Mouse (Mus musculus): ENCODE data around the gene Acad9. TPM values are rescaled to one million over a fixed set of nuclear protein-coding genes. Genes with fewer than 3 reads are reported as not detected.
A peak's percentile ranks its signal among the peaks of the same experiment; 100 is the strongest.
"Not testable (repeated sequence)": the region's sequence is repeated elsewhere in the genome, so short reads cannot be mapped to it uniquely, and the experiment has no call there.

Gene Acad9
- polyA plus RNA-seq, 1 experiment from 2014 or later = 77.3 TPM

GRCm38 (mm10) chr3:36082843-36083242 is 17.1 kb downstream of the Acad9 start:
- Histone ChIP-seq H3K9ac (no peak overlapping the region), H3K36me3 (replicated peaks; ENCODE audit: control insufficient read depth, insufficient read depth) (peaks cover 96% of the 10 kb centered on the region), H3K4me2 (replicated peaks) (no peak overlapping the region), H3K9me3 (ENCODE audit: control insufficient read depth, low read length) (no peaks in the 10 kb centered on the region), H3K27me3 (ENCODE audit: control insufficient read depth, insufficient read depth, low read length) (no peaks in the 10 kb centered on the region), H3K4me3 (replicated peaks; ENCODE audit: low read length) (no peak overlapping the region), H3K4me1 (replicated peaks; ENCODE audit: control insufficient read depth, insufficient read depth, low read length) (no peaks in the 10 kb centered on the region), H3K27ac (no peak overlapping the region)
- no peak for DNase-seq (ENCODE audit: low spot score)
- WGBS = 98% methylated on average over 4 of the region's 4 CpGs
- ATAC-seq (ENCODE audit: low FRiP score) = no peak

DNA sequence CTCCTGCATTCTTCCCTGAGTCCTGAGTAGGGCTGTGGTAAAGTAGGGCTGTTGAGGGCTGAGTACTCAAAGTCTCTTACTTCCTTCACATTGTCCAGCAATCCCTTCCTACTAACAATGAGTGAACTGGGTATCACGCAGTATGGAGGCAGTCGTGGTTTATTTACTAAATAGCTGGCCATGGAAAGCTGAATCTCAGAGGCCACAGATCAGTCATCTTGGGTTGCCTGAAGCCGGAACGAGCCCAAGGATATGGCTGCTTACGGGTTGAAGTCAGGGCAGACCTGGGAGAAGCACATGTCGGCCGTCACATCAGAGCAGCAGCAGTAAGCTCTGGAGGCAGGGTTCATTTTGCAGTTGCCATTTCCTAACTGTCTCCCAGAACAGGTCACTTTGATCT is 17.6 kb downstream of the Acad9 start:
- 95% methylated on average over 7 of the region's 7 CpGs for WGBS
- Histone ChIP-seq H3K4me3 (replicated peaks; ENCODE audit: low read length) (no peak overlapping the region), H3K9ac (no peak overlapping the region), H3K27ac (no peak overlapping the region), H3K9me3 (ENCODE audit: control insufficient read depth, low read length) (no peaks in the 10 kb centered on the region), H3K4me1 (replicated peaks; ENCODE audit: control insufficient read depth, insufficient read depth, low read length) (no peaks in the 10 kb centered on the region), H3K27me3 (ENCODE audit: control insufficient read depth, insufficient read depth, low read length) (no peaks in the 10 kb centered on the region), H3K4me2 (replicated peaks) (no peak overlapping the region), H3K36me3 (replicated peaks; ENCODE audit: control insufficient read depth, insufficient read depth) (peaks cover 96% of the 10 kb centered on the region)
- DNase-seq (ENCODE audit: low spot score) = no peak
- no peak for ATAC-seq (ENCODE audit: low FRiP score)

DNA sequence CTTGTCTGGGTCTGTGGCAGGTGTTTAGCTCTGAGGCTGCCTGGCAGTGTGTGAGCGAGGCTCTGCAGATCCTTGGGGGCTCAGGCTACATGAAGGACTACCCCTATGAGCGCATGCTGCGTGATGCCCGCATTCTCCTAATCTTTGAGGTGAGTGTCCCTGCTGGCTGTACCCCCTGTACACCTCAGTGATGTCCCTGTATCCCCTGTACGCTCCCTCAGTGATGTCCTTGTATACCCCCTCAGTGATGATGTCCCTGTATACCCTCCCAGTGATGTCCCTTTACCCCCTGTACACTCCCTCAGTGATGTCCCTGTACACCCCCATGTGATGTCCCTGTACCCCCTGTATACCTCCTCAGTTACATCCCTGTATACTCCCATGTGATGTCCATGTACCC is 19.6 kb downstream of the Acad9 start:
- H3K27me3 ChIP-seq (ENCODE audit: control insufficient read depth, insufficient read depth, low read length) = no peaks in the 10 kb centered on the region
- H3K36me3 ChIP-seq (replicated peaks; ENCODE audit: control insufficient read depth, insufficient read depth) = peaks cover 96% of the 10 kb centered on the region
- H3K4me3 ChIP-seq (replicated peaks; ENCODE audit: low read length) = no peak overlapping the region
- H3K9ac ChIP-seq = no peak overlapping the region
- no peaks in the 10 kb centered on the region for H3K4me1 ChIP-seq (replicated peaks; ENCODE audit: control insufficient read depth, insufficient read depth, low read length)
- no peaks in the 10 kb centered on the region for H3K9me3 ChIP-seq (ENCODE audit: control insufficient read depth, low read length)
- over 99% methylated on average over 5 of the region's 5 CpGs for WGBS
- ATAC-seq (ENCODE audit: low FRiP score) (no peak), DNase-seq (ENCODE audit: low spot score) (no peak)
- H3K4me2 ChIP-seq (replicated peaks) = no peak overlapping the region
- no peak overlapping the region for H3K27ac ChIP-seq

DNA sequence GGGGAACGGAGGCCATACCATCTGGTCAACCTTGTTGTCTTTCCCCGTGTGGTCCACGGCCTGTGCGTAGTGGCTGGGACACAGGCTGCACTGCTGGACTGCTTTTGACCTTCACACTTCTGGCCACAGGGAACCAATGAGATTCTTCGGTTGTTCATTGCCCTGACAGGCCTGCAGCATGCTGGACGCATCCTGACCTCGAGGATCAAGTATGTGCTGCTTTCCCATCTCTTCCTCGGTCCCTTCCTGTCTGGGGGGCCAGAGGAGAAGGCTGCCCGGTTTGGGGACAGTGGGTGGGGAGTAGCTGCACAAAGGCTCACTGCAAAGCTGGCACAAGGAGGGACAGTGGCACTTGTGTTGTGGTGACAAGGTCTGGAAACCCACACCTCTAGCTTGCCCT is 21.8 kb downstream of the Acad9 start:
- H3K9me3 ChIP-seq (ENCODE audit: control insufficient read depth, low read length) = no peaks in the 10 kb centered on the region
- 93% methylated on average over 9 of the region's 9 CpGs for WGBS
- ATAC-seq (ENCODE audit: low FRiP score) = 0 out of 2 replicates have a peak, but pooled peaks have one; percentile 37
- H3K36me3 ChIP-seq (replicated peaks; ENCODE audit: control insufficient read depth, insufficient read depth) = peaks cover 90% of the 10 kb centered on the region
- no peak overlapping the region for H3K4me3 ChIP-seq (replicated peaks; ENCODE audit: low read length)
- DNase-seq (ENCODE audit: low spot score) = no peak
- H3K9ac ChIP-seq = no peak overlapping the region
- H3K27ac ChIP-seq = no peak overlapping the region
- no peak overlapping the region for H3K4me2 ChIP-seq (replicated peaks)
- H3K4me1 ChIP-seq (replicated peaks; ENCODE audit: control insufficient read depth, insufficient read depth, low read length) = no peaks in the 10 kb centered on the region
- H3K27me3 ChIP-seq (ENCODE audit: control insufficient read depth, insufficient read depth, low read length) = no peaks in the 10 kb centered on the region

GRCm38 (mm10) chr3:36095371-36095770 is 29.6 kb downstream of the Acad9 start:
- Histone ChIP-seq H3K9me3 (ENCODE audit: control insufficient read depth, low read length) (no peaks in the 10 kb centered on the region), H3K36me3 (replicated peaks; ENCODE audit: control insufficient read depth, insufficient read depth) (peaks cover 17% of the 10 kb centered on the region), H3K27ac (no peak overlapping the region), H3K4me3 (replicated peaks; ENCODE audit: low read length) (no peak overlapping the region), H3K4me2 (replicated peaks) (no peak overlapping the region), H3K4me1 (replicated peaks; ENCODE audit: control insufficient read depth, insufficient read depth, low read length) (no peaks in the 10 kb centered on the region), H3K9ac (no peak overlapping the region), H3K27me3 (ENCODE audit: control insufficient read depth, insufficient read depth, low read length) (no peaks in the 10 kb centered on the region)
- WGBS = 87% methylated on average over 2 of the region's 2 CpGs
- DNase-seq (ENCODE audit: low spot score) (no peak), ATAC-seq (ENCODE audit: low FRiP score) (no peak)

DNA sequence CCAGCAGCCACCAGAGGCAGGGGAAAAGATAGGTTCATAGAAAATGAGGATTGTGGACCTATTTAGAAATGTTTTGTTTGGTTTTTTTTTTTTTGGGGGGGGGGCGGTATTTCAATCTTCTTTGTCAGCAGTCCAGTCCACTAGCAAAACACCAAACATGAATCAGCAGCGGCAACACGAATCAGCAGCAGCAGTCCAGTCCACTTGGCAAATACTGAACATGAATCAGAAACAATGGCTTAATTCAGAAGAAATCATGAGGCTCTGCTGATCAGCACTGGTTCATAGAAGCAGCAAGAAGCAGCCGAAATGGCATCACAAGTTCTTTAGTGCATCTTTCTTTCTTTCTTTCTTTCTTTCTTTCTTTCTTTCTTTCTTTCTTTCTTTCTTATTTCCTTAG is 50.3 kb downstream of the Acad9 start:
- no peak overlapping the region for H3K9ac ChIP-seq
- H3K27ac ChIP-seq = no peak overlapping the region
- no peak overlapping the region for H3K4me3 ChIP-seq (replicated peaks; ENCODE audit: low read length)
- DNase-seq (ENCODE audit: low spot score) = no peak
- no peaks in the 10 kb centered on the region for H3K4me1 ChIP-seq (replicated peaks; ENCODE audit: control insufficient read depth, insufficient read depth, low read length)
- H3K27me3 ChIP-seq (ENCODE audit: control insufficient read depth, insufficient read depth, low read length) = no peaks in the 10 kb centered on the region
- 73% methylated on average over 4 of the region's 4 CpGs for WGBS
- H3K36me3 ChIP-seq (replicated peaks; ENCODE audit: control insufficient read depth, insufficient read depth) = no peaks in the 10 kb centered on the region
- ATAC-seq (ENCODE audit: low FRiP score) = no peak
- no peak overlapping the region for H3K4me2 ChIP-seq (replicated peaks)
- H3K9me3 ChIP-seq (ENCODE audit: control insufficient read depth, low read length) = no peaks in the 10 kb centered on the region

DNA sequence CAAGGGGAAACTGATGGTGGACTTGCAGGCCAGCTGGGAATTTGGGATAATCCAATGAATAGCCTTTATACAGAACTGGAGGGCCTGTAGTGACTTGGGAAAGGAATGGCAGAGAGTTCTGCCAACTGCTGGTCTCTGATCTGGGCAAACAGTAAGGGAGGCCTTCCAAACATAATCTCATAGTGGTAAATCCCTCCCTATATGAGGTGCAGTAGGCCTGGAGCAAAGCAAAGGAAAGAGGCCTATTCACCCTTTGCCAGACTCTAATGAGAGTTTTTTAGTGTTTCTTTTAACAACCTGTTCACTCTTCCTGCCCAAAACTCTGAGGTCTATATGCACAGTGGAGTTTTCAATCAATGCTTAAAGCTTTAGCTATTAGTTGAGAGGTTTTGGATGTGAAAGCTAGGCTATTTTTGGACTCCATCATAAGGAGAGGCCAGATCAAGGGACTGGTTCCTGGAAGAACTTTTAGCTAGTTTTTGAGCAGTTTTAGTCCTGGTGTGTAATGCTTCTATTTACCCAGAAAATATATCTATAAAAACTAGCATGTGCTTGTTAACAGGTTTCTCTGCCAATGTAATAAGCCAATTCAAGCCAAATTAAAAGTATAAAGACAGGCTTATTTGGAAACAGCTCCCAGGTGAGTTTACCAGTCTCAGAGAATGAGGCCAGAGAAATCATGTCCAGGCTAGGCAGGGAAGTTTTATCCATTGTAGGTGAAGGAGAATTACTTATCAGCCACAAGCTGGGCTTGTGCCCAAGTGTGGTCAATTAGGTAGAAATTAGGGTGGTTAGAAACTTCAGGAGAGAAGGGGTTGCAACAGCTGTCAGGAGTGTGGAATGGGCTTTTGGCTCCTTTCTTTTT is 54.1 kb downstream of the Acad9 start:
- no peaks in the 10 kb centered on the region for H3K4me1 ChIP-seq (replicated peaks; ENCODE audit: control insufficient read depth, insufficient read depth, low read length)
- H3K27ac ChIP-seq = no peak overlapping the region
- peaks cover 8% of the 10 kb centered on the region; the same call in 1 of the 2 replicates for H3K9me3 ChIP-seq (ENCODE audit: control insufficient read depth, low read length)
- no peak overlapping the region for H3K9ac ChIP-seq
- H3K27me3 ChIP-seq (ENCODE audit: control insufficient read depth, insufficient read depth, low read length) = no peaks in the 10 kb centered on the region
- H3K36me3 ChIP-seq (replicated peaks; ENCODE audit: control insufficient read depth, insufficient read depth) = no peaks in the 10 kb centered on the region
- no peak for DNase-seq (ENCODE audit: low spot score)
- H3K4me3 ChIP-seq (replicated peaks; ENCODE audit: low read length) = no peak overlapping the region
- no peak overlapping the region for H3K4me2 ChIP-seq (replicated peaks)
- ATAC-seq (ENCODE audit: low FRiP score) = no peak

- ATAC-seq (ENCODE audit: low FRiP score); H3K4me3 ChIP-seq (replicated peaks; ENCODE audit: low read length); H3K9ac ChIP-seq; H3K36me3 ChIP-seq (replicated peaks; ENCODE audit: control insufficient read depth, insufficient read depth); H3K27me3 ChIP-seq (ENCODE audit: control insufficient read depth, insufficient read depth, low read length); H3K27ac ChIP-seq; H3K4me1 ChIP-seq (replicated peaks; ENCODE audit: control insufficient read depth, insufficient read depth, low read length); H3K9me3 ChIP-seq (ENCODE audit: control insufficient read depth, low read length); H3K4me2 ChIP-seq (replicated peaks); DNase-seq (ENCODE audit: low spot score): not testable (repeated sequence)
- 95% methylated on average over 9 of the region's 9 CpGs for WGBS
These were observed 60.4 kb downstream of the Acad9 start for GRCm38 (mm10) chr3:36126176-36126575.

DNA sequence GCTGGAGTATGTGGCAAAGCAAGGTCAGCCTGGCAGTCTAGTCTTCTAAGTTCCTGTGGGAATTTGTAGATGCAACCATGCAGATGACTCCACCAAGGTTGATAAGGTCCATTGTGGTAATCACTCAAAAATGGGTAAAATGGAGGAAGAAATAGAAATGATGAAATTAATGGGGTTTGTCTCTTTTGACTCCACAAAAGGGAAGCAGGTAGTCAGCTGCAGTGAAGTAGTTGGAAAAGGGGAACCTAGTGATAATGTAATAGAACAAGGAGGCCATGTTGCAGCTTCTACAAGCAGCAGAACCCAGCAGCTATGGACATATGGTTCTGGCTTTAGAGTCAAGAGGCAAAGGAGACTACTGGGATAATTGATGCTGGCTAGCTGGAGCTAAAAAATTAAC is 70.4 kb downstream of the Acad9 start:
- Histone ChIP-seq H3K4me2 (replicated peaks) (no peak overlapping the region), H3K36me3 (replicated peaks; ENCODE audit: control insufficient read depth, insufficient read depth) (no peaks in the 10 kb centered on the region), H3K4me1 (replicated peaks; ENCODE audit: control insufficient read depth, insufficient read depth, low read length) (no peaks in the 10 kb centered on the region), H3K27me3 (ENCODE audit: control insufficient read depth, insufficient read depth, low read length) (no peaks in the 10 kb centered on the region), H3K4me3 (replicated peaks; ENCODE audit: low read length) (no peak overlapping the region), H3K9ac (no peak overlapping the region), H3K9me3 (ENCODE audit: control insufficient read depth, low read length) (no peaks in the 10 kb centered on the region), H3K27ac (no peak overlapping the region)
- DNase-seq (ENCODE audit: low spot score) (no peak), ATAC-seq (ENCODE audit: low FRiP score) (no peak)

DNA sequence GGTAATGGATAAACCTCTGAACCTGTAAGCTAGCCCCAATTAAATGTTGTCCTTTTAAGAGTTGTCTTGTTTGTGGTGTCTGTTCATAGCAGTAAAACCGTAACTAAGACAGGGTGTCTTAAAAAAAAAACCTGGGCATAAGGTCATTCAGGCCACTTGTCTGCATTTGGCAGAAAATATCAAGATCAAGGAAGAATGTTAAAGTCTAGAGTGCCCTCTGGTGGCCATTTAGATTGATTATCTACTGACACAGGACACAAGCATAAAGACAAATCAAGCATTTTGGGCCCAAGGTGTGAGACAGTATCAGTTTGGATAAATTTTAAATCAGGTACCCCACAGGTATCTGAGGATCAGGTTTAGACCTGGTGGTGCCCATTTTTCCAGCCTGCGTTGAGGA is 71.8 kb downstream of the Acad9 start:
- Histone ChIP-seq H3K9me3 (ENCODE audit: control insufficient read depth, low read length) (no peaks in the 10 kb centered on the region), H3K27ac (no peak overlapping the region), H3K4me3 (replicated peaks; ENCODE audit: low read length) (no peak overlapping the region), H3K9ac (no peak overlapping the region), H3K27me3 (ENCODE audit: control insufficient read depth, insufficient read depth, low read length) (no peaks in the 10 kb centered on the region), H3K4me2 (replicated peaks) (no peak overlapping the region), H3K36me3 (replicated peaks; ENCODE audit: control insufficient read depth, insufficient read depth) (no peaks in the 10 kb centered on the region), H3K4me1 (replicated peaks; ENCODE audit: control insufficient read depth, insufficient read depth, low read length) (no peaks in the 10 kb centered on the region)
- ATAC-seq (ENCODE audit: low FRiP score) (no peak), DNase-seq (ENCODE audit: low spot score) (peak; percentile 35)
- 64% methylated on average over 2 of the region's 2 CpGs for whole genome bisulfite sequencing

All from hindbrain, embryonic 14.5 days (tissue).